Mouse (Mus musculus) olfactory bulb, adult 2 months (tissue): ENCODE data around the gene St14.

Experiments
- CTCF ChIP-seq: fragments of 200-500 bp; IDR thresholded peaks from 2 replicates; pipeline ENCODE4 v1.5.1; 2012; ENCODE audit warnings: low read depth, mild to moderate bottlenecking, low read length, moderate library complexity; ENCODE audit not compliant: insufficient read depth
- POLR2A ChIP-seq: fragments of 200-500 bp; IDR thresholded peaks from 2 replicates; pipeline ENCODE4 v1.6.1; 2012; ENCODE audit warnings: mild to moderate bottlenecking, low read depth, low read length, moderate library complexity; ENCODE audit not compliant: insufficient read depth

DNA sequence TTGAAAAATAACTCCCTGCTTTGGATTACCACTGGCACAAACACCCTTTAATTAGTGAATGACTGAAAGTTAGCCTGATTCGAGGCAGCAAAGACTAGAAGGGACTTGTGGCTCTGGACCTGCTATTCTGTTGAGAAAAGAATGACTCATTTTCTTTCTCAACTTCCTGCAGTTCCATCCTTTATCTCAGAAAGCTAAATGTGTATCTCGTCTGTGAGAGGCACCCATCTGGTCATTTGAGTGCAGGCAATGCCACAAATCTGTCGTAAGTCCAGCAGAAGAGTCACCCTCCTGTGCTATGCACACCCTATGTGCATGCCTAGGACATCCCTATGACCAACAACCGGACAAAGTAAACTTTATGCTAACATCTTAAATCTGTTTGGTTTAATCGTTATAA, 1.5 kb upstream of the St14 start:
- TF ChIP-seq CTCF (no peak), POLR2A (no peak)
